Mouse (Mus musculus) heart, postnatal 4 days (tissue): ENCODE data around the gene Ubl3. TPM values are rescaled to one million over a fixed set of nuclear protein-coding genes. Genes with fewer than 3 reads are reported as not detected.

Experiments used
- DNase-seq: peaks from one replicate; pipeline ENCODE4 v3.0.0; 2021
- total RNA-seq, 2 experiments: library from RNA; stranded (reverse); gene quantifications; 2 replicates each; pipeline ENCODE4 v1.2.3; 2021

Ubl3 gene
- total RNA-seq, 2 experiments from 2014 or later: 71.4 to 82.6 TPM

DNA sequence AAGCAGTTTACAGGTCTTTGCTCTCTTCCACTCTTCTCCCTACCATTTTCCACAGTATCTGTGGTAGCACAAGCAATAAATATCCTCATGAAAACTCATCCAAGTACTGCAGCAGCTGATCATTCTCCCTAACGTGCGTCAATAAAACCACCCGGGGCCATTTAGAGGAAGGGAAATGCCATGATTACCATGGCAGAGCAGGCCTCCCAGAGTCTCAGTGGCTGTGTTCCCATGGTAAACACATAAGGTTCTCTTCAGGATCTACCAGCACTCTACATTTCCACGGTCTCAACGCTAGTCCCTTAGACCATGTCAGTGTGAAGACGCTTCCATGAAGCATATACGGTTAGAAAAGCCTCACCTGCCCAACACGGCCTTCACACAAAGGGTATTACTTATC is 26.0 kb downstream of the Ubl3 start:
- DNase-seq: no peak

DNA sequence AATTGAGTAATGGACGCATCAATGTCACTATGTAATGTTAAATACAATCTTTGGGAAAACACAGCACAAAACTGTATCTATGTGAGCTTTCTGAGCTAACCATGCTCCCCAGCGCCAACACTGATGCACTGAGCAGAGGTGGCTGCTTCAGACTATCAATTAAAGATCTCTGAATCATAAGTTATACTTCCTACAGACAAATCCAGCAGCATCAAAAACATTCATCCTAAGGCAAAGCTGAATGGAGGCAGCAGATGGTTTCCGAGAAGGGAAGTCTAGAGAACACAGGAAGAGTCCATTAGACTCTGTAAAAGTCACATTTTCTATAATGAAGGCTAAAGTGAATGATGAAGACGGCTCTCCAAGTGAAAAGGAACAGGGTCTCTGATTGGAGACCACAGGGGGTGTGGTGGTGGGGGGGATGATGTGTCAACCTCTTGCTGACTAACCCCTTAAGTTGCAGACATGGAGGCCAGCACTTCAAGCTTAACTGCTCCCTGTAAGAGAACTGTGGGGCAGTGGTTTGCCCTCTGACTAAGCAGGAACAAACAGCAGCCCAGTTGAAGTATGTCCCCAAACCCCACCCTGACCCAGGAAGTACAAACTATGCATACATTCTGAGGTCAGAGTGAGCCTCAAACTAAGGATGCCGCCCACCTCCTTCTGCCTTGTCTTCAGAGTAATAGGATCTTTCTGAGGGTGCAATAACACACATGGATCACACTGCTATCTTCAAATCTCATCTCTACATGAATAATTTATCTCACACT is 29.2 kb downstream of the Ubl3 start:
- DNase-seq: no peak

DNA sequence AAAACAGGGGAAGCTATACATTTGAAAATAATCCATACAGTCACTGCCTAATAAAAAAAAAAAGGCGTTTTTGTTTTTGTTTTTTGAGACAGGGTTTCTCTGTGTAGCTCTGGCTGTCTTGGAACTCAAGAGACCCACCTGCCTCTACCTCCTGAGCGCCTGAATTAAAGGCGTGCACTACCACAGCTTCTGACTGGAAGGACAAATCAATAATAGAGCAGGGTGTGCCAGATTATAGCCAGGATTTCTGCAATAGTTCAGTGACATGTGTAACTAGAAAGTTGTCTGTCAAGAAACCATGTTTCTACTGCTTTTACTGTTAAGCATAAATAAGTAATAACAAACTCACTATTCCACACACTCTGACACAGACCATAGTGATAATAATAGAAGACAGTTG is 30.2 kb downstream of the Ubl3 start:
- no peak for DNase-seq

DNA sequence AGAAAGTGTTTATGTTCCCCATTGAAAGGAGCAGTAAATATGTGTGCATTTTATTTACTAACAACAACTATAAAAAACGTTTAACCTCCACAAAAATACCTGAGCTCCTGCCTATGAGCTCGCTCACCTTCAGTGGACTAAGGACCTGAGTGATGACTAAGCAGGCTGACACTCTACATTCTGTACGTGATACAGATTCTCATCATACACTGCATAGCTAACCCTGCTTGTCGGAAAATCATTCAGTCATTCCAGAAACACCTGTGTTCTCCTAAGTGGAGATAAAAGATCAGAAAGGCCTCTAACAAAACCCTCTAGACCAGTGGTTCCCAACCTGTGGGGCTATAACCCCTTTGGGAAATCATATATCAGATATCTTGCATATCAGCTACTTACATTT is 35.1 kb downstream of the Ubl3 start:
- DNase-seq: no peak

DNA sequence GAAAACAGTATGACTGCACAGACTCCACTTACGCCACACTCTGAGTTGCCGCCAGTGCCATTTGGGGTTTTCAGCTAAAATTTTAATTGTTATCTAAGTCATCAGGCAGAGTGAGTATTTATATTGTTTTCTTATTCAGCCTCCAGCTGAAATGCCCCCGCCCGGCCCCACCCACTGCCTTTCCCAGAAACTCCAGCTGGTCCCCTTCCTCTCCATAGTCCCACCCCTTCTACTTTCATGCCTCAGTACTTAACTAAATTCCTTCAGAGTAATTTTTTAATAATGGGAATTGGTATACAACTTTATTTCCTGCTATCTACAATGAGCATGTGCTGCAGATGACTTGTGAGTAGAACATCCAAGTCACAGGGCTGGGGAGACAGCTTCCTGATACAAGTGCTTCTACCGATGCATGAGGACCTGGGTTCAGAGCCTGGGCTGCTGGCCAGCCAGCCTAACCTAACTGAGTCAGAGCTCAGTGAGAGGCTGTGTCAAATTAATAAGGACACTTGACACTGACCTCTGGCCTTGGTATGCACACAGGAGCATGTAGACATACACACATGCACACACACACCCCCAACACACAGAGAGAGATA is 40.4 kb downstream of the Ubl3 start:
- no peak for DNase-seq

DNA sequence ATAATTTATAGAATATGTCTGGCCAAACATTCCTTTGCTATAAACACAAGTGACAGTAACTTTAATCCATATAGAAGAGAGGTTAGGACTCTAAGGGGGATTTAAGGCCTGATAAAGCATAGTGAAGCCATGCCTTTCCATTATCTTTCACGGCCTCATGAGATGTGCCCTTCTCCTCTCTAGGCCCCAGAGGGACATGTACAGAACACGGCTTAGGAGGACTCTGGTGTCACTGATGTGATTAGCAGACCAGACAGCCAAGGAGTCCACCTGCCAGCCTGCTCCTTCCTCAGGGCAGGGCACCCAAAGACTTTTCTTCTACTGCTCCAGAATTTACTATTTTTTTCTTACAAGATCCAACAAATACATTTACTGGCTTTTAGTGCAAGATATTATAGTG is 42.3 kb downstream of the Ubl3 start:
- no peak for DNase-seq

DNA sequence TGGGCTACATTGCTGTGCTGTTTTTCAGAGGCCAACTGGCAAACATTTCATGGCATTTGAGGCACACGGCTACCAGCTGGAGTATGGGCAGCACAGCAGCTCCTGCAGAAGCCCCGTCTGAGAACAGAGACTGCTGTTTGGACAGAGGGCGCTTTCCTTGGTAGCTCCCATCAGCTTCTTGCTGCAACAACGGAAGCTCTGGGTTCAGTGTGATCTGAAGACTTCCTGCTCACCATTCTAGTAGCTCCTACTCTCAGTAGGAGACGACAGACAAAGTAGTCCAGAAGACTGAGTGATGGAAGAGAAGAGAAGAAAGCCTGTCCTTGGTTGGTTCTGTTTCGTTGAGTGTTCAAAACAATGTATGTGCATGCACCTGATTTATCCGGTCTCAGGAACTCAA is 42.9 kb downstream of the Ubl3 start:
- DNase-seq: no peak

DNA sequence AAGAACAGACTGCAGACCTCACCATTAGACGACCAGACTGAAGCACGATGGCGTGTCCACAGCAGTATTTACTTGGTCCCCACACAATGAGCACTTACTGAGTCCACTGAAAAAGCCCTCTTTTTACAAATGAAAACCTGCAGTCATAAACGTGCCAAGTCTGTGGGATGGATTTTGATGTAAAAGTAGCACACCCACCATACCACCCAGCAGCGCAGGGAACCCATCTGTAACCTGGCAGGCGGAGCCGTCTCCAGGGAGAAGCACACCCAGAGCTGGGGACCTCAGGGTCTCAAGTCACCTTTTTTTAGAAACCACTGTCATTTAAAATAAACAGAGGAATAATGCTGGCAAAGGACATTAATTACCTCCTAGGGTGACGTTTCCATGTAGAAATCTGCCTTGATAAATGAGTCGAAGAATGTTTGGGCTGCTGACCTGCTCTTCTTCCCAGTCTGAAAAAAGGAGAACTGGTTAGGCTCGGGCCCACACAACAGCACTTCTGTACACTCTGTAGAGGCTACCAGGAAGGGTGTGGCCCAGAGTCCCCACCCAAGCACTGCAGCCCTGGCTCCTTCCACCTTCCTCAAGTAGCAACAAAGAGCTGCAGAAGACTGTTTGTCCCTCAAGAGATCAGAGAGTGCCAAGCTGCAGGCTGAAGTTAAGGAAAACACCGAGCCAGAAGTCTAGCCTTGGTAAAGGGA is 43.5 kb downstream of the Ubl3 start:
- no peak for DNase-seq

DNA sequence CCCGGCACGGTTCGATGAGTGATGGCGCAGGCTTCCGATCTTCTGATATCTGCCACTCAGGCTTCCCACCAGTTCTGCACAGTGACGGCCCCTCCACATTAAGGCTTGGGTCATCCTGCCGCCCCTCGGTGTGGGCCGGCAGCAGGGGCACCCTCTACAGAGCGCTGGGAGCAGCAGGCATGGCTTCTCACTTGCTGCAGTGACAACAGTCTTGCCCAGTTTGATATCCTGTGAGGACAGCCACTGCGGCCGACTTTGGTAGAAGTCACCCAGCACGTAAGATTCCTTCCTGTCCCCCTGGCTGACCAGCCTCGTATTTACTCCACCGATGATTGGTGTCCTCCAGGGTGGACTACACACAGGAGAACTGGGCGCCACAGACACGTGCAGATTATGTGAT is 47.2 kb downstream of the Ubl3 start:
- DNase-seq: no peak

DNA sequence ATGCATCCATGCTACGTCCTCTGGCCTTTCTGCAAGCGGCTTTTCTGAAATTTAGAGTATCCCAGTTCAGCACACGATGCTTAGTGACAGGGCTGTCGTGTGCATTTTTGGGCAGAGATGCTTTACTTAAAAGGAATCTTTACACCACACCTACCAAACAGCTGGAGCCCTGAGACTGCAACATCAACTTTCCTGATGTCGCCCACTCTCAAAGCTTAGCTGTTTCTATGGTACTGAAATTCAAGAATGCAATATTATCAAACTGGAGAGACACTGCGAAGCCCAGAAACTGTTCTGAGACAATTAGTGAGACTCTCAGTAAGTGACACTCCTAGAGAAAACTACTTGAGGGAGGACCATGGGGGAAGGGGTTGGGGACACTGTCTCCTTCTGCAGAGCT is 50.4 kb downstream of the Ubl3 start:
- no peak for DNase-seq

DNA sequence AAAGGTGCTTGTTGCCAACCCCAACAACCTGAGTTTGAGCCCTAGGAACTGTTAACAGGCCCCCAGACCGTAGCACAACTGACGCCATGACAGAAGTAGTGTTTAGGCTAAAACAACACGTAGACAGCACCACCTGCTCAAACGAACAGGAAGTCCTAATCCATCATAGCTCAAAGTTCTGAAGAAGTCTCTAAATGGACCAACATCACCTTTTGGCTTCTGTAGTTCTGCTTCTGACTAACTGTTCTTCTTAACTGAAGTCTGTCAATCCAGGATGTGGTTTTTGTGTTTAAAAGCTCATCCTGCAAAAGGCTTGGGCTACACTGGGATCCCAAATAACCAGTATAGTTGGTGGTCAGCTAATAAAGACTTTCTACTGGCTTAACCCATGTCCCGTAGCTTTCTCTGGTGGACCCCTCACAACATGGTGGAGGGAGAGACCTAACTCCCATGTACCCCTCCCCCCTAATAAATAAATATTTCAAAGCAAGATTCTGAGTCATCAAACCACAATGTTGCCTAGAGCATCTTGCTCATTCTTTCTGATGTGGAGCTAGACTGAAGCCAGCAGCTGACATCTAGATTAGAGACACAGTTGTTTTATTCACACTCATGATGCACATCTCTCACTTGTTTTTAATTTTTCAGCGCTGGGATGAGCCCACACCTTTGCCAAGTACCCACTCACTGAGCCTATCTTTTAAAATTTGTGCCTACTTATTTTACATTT is 51.2 kb downstream of the Ubl3 start:
- DNase-seq: no peak

DNA sequence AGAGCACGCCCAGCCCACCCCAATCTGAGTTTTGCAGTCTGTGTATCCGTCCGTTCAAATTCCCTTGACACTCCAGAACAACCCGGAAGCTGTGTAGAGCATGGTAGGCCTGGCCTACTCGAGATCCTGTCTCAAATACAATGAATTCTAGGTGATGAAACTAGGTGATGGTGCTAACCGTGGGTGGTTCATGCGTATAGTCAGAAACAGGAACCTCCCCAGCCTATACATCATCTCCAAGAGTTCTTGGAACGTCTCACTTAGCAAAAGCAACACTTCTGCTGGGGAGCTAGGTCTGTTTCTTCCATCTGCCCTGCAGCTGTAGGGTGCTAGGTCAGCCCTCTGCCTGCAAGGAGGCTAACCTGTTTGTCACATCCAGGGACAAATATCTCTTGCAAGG is 52.1 kb downstream of the Ubl3 start:
- no peak for DNase-seq

DNA sequence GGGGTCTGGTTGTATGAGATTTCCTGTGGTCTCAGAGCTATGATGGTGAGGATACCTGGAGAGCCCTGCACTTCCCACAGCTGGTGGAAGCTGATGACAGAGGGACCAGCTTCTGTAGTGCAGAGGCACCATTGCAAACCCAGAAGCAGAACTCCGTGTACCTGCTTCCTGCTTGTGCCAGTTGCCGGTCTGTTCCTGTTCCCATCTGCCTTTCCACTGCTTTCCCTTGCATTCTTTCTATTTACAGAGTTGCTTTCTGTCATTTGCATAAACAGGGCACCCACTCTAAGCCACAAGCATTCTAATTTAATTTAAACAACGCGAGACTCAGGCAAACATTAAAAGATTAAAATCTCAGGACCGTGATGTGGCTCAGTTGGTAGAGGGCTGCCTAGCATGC is 53.0 kb downstream of the Ubl3 start:
- no peak for DNase-seq

DNA sequence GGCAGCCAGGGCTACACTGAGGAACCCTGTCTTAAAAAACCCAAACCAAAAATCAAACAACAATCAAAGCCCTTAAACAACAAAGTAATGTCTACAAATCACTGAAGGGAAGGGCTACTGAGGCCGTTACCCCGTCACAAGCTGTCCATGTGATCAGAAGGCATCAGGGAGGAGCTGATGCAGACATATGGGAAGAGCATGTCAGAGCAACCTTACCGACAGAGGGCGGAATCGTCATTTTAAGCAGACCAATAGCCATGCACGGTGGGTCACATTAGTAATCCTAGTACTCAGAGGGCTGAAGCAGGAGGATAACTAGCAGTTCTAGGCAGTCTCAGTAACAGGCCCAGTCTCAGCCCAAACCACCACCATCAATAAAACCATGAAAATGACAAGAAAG is 56.6 kb downstream of the Ubl3 start:
- DNase-seq: no peak

DNA sequence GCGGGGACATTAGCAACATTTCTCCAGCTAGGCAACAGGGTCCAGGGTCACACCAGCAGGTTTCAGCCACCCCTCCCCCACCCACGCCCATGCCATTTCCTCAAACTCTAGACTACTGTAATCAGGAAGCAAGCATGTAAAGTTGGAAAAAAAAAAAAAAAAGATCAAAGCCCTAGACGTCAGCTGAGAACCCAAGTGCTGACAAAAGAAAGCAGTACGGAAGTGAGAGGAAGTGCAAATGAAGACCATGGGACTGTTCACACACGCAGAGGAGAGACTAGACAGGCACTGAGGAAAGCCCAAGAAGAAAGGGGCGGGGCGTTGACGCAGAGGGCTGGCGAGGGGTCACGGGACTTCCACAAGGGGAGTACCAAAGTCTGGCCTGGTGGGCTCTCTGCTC is 57.4 kb downstream of the Ubl3 start:
- DNase-seq: no peak

DNA sequence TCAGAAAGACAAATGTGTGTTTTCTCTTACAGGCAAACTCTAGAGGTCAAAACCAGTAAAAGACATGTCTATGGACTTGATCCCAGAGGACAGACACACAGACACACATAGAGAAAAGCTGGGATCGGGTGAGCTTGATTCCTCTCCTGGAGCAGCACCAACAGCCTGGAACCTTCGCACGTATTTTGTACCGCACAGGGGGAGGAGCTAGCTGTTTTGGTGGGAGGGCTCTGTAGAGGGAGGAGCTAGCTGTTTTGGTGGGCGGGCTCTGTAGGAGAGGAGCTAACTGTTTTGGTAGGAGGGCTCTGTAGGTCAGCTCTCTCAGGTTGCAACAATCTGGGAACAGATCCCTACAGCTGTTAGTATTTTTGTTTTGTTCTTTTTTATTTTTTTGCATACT is 58.3 kb downstream of the Ubl3 start:
- DNase-seq: no peak

DNA sequence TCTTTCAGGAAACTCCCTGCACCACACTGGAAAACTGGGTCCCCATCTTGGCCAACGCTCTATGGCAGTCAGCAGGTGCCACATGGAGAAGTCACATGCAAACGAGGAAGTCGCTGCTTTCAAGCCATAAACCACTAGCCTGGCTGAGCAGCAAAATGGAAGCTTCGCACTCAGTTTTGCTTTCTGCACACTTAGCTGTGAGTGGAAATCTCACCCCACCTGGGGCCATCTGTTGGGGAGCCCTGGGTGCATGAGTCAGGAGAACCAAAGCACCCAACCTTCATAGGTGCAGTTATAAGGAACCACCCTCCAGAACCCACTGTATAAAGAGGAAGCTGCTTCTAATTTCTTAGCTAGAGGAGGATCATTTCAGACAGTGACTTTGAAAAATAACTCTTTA is 59.6 kb downstream of the Ubl3 start:
- no peak for DNase-seq

DNA sequence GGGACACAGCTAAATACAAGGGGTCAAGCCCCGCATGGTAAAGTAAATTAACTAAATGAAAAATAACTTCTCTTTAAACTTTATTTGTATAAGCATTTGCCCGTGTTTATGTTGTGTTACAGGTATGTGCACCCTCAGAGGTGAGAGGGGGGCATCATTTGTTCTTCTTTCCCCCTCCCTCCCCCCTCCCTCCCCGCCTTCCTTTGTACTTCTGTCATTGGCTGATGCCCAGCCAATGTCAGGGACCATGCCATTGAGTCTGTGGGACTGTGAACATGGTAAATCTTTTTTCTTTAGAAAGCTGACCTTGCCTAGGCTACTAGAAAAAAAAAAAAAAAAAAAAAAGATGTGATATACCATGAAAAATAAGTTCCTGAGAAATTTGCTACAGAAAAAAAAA is 62.2 kb downstream of the Ubl3 start:
- no peak for DNase-seq

DNA sequence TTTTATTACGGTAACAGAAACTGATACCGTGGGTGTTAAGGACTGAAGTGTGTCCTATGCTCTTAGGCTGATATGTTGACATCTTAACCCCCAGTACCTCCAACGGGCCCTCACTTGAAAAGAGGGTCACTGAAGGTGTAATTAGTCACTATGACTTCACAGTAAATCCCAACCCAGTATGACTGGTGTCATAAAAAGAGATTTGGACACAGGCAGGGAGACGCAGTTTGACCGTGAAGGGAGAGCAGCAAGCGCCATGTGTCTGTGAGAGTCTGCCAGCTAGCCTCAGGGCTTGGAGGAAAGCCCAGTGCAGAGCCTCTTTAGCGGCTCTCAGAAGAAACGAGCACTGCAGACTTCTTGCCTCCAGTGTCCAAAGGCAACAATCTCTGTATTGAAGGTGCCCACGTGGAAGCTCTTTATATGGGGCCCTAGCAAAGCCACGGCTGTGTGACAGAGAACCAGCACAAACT is 62.8 kb downstream of the Ubl3 start:
- DNase-seq: peak; percentile 72

DNA sequence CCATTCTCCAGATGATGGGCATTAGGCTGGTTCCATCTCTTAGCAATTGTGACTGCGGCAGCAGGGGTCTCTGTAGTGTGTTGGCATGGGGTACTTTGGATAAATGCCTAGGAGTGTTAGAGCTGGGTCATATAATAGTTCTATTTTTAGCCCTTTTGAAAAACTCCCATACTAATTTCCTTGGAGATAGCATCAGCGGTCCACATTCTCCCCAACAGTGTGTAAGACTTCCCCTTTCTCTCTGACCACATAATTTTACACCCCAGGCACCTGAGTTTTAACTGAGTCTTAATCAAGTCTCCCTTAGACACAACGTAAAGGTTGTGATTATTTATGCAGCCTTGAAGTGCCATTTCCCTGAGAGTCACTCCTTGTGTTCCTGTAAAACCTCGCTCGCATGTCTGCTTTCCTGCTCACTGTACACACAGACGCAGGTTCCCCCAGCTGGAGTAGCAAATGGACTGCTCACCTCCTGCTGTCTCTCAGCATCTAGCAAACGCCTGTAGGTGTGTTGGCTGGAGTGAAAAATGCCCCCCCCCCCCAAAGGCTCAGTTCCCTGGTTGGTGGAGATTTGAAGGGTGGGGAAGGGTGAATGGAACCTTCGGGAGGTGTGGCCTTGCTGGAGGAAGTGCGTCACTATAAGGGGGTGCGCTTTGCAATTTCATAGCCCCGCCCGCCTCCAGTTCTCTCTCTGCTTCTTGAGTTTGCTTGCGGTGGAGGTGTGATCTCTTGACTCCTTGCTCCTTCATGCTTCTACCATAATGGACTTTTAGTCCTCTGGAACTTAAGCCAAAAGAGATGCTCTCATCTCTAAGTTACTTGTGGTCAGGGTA is 63.5 kb downstream of the Ubl3 start:
- DNase-seq: no peak

DNA sequence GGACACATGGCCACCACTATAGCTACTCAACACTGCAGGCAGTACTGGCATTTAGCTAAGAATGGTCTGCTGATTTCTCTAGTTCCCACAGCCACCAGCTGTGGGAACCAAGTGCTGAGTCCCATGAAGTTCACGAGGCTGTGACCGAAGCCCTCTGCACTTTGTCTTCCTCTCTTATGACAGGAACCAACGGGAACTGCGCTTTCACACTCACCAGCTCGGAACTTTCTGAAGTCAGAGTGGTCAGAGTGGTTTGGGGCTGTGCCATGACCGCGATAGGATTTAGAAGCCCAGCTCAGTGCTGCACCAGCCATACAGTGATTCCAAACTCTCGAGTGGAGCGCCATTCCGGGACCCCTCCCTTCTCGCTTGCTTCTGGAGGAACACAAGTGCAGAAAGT is 66.4 kb downstream of the Ubl3 start:
- DNase-seq: no peak

DNA sequence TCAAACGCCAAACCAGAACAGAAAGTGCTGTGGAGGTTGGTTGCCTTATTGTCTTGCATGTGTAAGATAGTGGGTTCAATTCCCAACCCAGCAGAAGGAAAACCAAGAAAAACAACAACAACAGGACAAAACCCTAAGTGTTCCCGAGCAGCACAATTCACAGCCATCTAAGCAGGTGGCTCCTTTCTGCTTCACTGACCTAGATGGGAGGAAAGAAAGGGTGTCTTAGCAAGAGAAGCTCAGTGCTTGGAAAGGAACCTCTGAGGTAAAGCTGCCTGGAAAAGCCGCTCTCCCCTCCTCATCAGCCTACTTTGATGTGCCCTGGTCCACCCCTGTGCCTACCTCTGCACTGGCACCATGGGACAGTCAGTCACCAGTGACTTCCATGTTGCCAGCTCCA is 70.8 kb downstream of the Ubl3 start:
- no peak for DNase-seq
